Mouse (Mus musculus): ENCODE data around the gene Pnkd.
A peak's percentile ranks its signal among the peaks of the same experiment; 100 is the strongest.
"Not testable (repeated sequence)": the region's sequence is repeated elsewhere in the genome, so short reads cannot be mapped to it uniquely, and the experiment has no call there.

Pnkd gene

DNA sequence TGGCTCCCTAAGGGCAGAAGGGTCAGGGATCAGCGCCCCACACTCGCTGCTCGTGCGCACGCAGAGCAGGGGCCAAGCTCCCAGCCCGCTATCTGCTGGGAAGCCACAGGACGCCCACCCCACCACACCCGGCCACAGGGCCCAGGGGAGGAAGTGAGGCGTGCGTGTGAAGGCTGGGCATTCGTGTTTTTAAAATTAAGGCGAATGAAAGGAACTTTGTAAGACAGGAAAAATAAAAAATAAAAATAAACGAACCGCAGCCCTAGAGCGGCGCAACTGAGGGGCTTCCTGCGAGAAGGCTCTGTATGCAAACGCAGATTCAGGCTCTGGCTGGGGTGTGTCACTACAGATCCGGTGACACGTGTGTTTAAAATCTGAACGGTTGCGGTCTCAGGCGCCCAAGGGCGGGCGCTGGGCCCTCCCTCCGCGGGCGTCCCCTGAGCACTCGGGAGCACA is 105.1 kb downstream of the Pnkd start:
- DNase-seq (ENCODE audit: low spot score in 2 of 2) = no peak

DNA sequence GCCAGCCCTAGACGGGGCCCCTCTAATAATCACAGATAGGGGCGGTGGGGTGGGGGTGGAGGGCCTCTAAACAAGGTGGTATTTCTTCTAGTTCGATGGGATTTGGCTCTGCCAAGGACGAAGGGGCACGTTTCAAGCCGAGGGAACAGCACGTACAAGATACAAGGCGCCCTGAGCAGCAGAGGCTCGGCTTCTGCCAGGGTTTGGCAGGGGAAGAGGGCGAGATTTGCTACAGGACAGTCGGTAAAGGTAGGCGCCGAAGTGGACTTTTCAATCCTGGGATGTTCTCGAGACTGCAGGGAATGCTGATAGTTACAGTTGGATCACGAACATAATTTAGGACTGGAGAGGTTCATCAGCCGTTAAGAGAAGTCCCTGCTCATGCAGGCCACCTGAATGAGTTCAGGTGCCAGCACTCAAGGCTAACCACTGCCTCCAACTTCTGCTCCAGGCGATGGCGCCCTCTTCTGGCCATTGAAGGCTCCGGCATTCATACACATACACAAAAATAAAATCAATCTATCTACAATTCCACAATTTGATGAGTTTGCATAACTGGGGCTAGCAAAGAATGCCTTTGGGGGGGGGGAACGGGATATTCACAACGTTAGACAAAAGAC is 105.7 kb downstream of the Pnkd start:
- no peak for DNase-seq (ENCODE audit: low spot score in 2 of 2)

- peak; percentile 95 to 96 for DNase-seq (ENCODE audit: low spot score in 2 of 2)
These were observed 106.4 kb downstream of the Pnkd start, which contains the start of gene Ctdsp1 for GRCm38 (mm10) chr1:74390924-74391748. Gene Ctdsp1, plus strand, starts transcription at chr1:74391509.

DNA sequence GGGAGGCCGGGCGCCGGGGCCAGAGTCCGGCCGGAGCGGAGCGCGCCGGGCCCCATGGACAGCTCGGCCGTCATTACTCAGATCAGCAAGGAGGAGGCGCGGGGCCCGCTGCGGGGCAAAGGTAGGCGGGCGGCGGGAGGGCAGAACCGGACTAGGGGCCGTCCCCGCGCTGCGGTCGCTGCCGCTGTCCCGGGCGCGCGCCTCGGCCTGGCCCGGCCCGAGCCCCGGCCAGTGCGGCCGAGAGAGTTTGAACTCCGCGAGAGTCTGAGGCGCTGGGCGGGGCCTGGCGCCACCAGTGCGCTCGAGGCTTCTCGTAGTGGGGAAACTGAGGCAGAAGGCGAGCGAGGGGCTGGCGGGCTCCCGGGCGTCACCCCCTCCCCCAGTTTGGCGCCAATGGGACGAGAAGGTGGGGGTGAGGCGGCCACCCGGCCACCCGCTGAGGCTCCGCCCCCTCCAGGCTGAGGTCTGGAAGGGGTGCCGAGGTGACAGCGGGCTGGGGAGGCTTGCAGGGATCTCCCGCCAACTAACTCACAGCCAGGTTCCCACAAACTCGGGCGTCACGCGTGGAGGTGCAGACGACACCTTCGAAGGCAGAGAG is 107.2 kb downstream of the Pnkd start:
- DNase-seq (ENCODE audit: low spot score in 2 of 2) = no peak

GRCm38 (mm10) chr1:74392446-74392994 is 107.8 kb downstream of the Pnkd start:
- no peak for DNase-seq (ENCODE audit: low spot score in 2 of 2)

DNA sequence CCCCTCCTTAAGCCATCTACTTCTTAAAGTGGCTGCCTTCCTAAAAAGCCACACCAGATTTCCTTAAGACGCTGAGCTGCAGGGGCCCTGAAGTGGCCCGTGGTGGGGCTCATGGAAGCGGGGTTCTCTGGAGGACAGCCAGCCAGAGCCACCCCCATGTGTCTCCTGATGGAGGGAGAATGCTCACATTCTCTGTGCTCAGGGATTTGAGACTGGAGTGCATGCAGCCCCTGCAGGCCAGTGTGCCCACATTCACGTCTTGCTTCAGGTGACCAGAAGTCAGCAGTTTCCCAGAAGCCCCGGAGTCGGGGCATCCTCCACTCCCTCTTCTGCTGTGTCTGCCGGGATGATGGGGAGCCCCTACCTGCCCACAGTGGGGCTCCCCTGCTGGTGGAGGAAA is 108.3 kb downstream of the Pnkd start:
- no peak for DNase-seq (ENCODE audit: low spot score in 2 of 2)

DNA sequence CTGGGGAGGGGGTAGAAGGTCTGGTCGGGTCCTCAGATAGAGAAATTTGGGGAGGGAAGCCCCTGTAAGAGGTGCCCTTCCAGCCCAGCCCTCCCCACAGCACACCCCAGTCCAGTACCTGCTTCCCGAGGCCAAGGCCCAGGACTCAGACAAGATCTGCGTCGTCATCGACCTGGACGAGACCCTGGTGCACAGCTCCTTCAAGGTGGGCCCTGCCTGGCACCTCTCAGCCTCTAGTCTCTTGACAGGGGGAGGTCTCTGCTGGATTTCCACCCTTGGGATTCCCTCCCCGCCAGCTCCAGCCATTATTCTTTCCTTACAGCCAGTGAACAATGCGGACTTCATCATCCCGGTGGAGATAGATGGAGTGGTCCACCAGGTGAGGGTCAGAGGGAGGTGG is 109.0 kb downstream of the Pnkd start:
- DNase-seq (ENCODE audit: low spot score in 2 of 2) = no peak

- DNase-seq (ENCODE audit: low spot score in 2 of 2) = no peak
These were observed 109.6 kb downstream of the Pnkd start for GRCm38 (mm10) chr1:74394311-74394710.

DNA sequence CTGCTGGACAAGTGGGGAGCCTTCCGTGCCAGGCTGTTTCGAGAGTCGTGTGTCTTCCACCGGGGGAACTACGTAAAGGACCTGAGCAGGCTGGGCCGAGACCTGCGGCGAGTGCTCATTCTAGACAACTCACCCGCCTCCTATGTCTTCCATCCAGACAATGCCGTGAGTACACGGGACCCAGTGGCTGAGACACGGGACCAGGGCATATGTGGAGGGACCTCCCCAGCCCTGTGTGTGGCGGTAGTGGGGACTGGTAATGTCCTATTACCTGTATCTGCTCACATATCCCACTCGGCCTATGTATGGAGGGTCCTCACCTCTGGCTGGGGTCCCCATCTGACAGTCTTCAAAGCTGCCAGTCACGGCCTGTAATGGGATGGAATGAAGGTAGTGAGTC is 110.1 kb downstream of the Pnkd start:
- DNase-seq (ENCODE audit: low spot score in 2 of 2) = no peak

DNA sequence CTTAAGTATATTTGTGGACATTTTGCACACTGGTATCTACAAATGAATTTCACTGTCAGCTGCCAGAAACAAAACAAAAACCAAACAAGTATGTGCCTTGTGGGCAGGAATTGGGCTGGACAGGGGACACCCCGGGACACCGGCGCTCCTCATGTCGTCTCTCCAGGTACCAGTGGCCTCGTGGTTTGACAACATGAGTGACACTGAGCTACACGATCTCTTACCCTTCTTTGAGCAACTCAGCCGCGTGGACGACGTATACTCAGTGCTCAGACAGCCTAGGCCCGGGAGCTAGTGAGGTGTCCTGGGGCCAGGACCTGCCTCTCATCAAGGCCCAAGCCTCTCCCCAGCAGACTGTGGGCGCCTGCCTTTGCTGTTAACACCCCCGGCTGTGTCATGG is 110.6 kb downstream of the Pnkd start:
- no peak for DNase-seq (ENCODE audit: low spot score in 2 of 2)

GRCm38 (mm10) chr1:74396456-74397222 is 111.9 kb downstream of the Pnkd start:
- DNase-seq (ENCODE audit: low spot score in 2 of 2) = not testable (repeated sequence)

GRCm38 (mm10) chr1:74397268-74397918 is 112.7 kb downstream of the Pnkd start:
- DNase-seq (ENCODE audit: low spot score in 2 of 2) = peak; percentile 79 to 86

- DNase-seq (ENCODE audit: low spot score in 2 of 2) = peak; percentile 67 to 70
These were observed 113.3 kb downstream of the Pnkd start for GRCm38 (mm10) chr1:74397919-74398451.

DNA sequence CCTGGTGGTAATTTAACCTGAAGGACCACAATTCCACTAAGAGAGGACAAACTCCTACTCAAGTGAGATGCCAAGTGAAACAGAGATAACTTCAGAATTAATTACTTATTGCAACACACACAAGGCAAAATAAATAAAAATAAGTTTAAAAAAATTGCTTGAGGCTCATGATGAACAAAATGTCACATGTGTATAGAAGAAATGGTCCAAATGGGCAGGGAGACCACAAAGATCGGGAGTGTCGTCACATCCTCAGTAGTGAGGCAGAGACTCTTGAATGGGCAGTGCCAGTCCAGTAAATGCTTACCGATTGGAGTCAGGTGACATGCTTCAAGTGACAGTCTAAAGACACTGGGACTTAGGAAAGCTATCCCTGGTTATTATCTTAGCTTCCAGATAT is 115.8 kb downstream of the Pnkd start:
- DNase-seq (ENCODE audit: low spot score in 2 of 2) = no peak

DNA sequence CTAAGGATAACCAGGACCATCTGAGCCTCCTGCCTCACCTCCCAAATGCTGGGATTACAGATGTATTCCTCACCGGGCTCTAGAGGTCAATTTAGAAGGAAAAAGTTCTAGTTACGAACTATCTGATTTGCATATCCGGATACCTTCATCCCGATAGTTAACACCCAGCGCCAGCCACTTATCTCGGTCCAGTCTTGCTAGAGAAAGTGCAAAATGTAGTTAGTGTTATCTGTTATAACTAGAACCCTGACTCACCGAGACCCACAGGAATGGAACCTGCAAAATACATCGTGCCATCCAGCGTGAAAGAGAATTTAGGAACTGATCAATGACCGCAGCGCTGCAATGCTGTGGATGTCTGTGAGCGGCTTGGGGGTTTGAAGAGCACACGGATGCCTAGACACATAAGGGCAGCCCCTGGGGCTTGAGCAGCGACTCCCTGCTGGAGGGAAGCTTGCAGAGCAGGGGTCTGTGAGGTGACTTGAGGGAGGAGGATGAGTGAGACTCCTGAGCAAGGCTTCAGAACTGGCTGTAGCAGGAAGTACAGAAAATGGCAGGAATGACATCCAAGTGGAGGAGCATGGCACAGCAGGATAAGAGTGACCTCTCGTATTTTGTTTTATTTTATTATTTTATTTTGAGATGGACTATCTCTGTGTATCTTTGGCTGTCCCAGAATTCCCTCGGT is 116.4 kb downstream of the Pnkd start:
- no peak for DNase-seq (ENCODE audit: low spot score in 2 of 2)
